Mouse (Mus musculus) frontal cortex, postnatal 14 days (tissue): ENCODE results near the gene Gm11060.

ENCODE experiments used
- DNase-seq, 2 experiments: peaks; one replicate each; pipeline ENCODE4 v3.0.0; 2022; ENCODE audit warnings: low spot score in 2 of 2

Gm11060 gene

DNA sequence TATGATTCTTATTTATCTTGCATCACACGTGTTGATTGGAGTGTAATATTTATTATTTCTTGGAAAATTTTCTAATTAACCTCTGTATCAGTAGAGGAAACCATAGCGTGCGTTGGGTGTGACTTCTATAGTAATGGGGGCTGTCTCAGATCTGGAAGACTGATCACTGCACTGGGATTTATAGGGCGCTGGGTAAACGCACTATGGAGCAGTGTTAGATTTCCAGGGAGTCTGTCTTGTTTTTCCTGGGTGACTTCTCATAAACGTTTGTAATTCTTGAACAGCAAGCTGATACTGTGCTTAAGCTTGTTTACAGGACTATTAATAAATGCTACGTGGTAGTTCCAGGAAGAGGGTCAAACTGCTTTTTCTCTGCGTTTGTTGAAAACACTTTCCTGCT is 25.9 kb downstream of the Gm11060 start:
- DNase-seq: no peak

DNA sequence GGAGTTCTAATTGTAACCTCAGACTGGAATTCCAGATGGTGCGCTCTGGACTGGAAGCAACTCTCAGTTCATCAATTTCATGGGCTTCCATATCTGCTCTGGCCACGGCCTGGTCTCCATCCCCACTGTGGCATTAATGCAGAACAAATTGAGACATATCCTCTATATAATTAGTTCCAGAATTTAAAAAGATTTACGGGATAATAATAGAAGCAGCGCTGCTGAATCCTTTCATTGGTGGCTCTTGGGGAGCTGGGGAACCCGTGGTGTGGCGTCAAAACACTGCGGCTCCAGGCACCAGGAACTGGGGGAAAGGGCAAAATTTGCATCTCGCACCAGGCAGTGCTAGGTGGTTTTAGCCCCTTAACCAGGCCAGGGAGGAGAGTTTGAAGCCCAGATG is 30.4 kb downstream of the Gm11060 start:
- DNase-seq: no peak

DNA sequence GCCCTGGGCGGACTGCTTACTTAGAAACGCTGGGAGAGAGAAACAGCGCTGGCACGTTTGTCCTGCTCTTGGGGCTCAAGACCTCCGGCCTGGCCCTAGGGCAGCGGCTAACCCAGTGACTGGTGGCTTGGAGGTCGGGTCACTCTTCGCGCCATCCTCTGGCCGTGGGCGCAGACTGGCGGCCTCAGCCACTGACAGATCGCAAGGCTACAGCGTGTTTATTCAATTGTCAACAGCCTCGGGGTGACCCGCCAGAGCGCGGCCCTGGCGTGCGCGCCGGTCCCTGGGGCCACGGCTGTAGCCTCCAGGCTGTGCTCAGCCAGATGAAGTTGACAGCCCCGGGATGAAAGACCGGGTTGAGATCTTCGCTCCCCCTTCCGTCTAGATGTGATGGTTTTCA is 31.1 kb downstream of the Gm11060 start:
- no peak for DNase-seq

DNA sequence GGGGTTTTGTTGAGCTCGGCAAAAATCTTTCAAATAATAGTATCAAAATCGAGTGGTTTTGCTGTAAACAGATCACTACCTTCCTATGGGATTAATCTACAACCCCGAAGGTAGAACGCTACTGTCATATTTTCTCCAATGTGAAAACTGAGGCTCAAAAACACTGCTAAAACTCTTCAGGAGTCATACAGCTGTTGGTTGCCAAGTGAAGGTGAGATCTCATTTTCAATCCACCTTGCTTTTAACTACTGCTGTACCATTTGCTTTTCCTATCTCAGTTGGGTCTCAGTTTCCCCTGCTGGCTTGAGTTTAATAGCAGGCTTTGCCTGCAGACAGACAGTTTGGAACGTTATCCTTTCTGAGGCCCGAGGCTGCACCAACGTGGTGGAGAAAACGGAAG is 31.6 kb downstream of the Gm11060 start:
- no peak for DNase-seq

DNA sequence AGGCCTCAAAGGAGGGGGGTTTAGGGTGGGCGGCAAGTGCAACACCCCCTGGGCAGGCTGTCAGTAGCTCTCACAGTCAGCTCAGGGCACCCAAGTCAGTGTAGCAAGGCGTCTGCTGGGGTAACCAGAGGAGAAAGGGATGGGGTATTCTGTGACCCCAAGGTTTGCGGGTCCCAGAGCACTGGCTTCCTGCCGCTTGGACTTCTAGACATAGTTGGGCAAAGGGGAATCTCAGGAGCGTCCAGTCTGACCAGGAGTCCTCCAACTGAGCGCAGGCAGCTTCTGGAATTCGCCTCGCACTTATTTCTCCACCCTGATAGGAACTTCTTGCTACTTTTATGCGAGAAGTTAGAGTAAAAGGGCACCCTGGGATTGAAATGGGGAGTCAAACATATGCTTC is 32.1 kb downstream of the Gm11060 start:
- DNase-seq: no peak

DNA sequence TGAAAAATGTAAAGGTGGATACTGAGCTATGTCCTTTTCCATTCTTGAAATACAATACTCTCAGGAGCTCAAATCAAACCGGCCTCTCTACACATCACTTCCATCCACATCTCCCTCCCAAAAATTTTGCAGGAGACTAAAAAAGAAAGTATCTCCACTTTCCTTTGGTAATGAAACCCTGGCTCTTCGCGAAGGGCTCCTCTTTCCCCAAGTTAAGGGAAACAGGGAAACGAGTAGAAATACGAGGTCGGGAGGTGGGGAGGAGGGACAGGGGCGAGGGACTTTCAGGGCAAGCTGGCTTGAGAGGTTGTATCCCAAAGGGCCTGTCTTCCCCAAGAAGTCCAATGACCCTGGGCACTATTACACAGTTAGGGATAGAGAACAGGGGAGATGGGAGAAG is 32.6 kb downstream of the Gm11060 start:
- DNase-seq: no peak

DNA sequence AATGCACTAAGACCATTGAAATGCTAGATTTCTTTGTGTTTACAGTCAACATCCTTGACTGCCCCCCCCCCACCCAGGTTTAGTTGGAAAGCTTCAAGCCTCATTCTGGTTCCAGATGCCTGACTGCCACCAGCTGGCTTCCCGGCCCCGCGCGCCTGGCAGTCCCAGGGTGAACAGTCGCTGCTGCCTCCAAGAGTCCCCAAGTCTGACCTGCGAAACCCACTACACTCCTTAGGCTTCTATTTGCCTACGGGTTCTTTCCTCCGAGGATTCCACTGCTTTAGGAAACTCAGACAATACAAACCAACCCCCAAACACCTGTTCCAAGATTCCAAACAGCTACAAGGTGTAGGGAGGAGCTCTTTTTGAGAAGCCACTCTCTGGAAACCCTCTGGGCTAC is 33.4 kb downstream of the Gm11060 start:
- no peak for DNase-seq

DNA sequence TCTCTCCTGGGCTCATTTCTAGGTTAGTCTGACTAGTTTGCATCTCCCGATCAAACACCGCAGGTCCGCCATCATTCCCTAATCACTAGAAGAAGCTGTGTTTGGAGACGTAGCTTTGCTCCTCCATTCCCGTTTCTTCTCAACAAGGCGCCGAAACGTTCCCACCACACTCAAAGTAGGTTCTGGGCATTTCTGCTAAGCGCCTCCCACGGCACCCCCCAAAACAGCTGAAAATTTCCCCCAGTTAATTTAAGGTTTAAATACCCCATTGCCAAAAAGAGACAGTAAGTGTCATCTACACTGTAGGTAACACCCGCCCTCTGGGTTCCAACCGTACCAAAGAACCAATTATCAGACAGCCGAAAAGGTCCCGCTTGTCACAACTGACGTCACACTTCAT is 33.8 kb downstream of the Gm11060 start:
- no peak for DNase-seq

DNA sequence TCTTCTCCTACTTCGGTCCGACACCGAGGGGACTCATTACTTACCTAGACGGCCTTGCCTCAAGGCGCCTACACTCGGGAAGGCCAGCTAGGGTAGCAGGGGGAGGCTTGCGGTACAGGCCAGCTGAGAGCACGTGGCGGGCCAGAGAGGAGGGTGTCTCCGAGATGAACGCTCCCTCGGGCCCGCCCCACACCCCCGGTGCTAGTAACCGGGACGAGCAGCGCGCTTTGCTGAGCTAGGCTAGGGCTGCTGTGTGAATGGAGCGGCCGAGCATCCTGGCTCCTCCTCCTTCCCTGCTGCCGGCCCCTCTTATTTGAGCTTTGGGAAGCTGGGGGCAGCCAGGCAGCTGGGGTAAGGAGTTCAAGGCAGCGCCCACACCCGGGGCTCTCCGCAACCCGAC is 34.5 kb downstream of the Gm11060 start, which contains the start of gene Wt1:
Gene Wt1 (plus strand): TSS at position 251 of the 400 bp plus-strand sequence.
- no peak for DNase-seq

DNA sequence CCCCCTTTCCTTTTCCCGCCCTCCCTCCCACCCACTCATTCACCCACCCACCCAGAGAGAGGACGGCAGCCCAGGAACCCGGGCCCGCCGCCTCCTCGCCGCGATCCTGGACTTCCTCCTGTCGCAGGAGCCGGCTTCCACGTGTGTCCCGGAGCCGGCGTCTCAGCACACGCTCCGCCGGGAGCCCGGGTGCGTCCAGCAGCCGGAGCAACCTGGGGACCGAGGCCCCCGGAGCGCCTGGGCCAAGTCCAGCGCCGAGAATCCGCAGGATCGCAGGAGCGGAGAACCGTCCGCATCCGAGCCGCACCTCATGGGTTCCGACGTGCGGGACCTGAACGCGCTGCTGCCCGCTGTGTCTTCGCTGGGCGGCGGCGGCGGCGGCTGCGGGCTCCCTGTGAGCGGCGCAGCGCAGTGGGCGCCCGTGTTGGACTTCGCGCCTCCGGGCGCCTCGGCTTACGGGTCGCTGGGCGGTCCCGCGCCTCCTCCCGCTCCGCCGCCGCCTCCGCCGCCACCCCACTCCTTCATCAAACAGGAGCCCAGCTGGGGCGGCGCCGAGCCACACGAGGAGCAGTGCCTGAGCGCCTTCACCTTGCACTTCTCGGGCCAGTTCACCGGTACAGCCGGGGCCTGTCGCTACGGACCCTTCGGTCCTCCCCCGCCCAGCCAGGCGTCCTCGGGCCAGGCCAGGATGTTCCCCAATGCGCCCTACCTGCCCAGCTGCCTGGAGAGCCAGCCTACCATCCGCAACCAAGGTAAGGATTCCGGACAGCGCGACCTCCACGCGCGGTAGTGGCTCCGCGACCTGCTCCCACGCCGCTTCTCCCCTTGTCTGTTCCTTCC is 35.1 kb downstream of the Gm11060 start:
- no peak for DNase-seq

DNA sequence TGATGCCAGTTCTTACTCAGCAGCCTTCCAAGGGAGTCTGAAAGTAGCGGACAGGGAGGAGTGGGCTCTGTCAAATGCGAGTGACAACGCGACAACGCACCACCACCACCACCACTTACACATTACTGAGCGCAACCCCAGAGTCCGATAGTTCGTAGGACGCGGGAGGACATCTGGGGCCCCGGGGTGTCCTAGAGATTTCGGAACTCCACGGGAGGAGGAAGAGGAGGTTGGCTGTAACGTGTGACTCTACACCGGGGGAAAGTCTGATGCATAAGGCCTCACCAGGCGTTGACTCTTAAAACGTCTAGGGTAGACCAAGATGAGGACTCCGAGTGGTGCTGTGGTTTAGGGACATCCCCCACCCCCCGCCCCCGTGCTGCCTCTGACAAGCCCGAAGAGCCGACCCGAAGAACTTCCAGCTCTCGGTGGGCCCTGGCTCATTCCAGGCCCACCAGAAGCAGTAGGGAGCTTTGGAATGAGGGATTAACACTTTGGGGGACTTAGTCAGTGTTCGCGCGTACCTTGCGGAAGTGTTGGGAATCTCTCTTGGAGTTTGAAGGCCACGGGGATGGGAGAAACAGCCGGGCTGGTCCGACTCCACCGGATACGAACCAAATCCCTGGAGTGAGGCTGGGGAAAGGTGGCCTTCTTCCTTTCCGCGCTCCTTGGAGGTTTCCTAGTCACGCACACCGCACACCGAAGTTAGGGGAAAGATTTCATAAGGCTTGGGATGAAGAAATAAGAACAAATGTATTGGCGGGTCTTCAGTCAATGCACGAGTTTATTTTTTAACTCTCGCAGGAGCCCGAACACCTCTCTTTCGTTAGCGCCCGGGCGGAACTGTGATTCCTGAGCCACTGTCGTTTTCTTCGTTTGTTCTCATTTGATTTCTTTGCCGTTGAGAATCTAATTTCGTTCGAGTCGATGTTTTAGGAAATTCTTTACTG is 36.0 kb downstream of the Gm11060 start:
- DNase-seq: no peak

DNA sequence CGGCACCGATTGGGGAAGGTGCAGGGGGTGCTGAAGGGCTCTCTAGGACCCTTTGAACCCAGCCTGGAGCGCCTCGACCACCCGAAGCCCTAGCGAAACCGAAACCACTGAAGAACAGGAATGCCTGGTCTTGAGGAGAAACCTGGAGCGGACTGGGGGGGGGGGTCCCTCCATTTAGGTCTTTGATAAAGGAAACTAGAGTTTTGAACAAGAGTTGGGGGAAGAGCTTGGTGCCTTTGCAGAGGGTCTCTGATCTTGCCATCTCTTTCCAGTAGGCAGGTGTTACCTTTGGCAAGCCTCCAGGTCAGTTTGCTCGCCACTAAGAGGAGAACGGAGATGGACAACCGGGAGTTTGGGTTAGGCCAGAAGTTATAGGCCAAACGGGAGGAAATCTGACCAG is 36.7 kb downstream of the Gm11060 start:
- DNase-seq: no peak

DNA sequence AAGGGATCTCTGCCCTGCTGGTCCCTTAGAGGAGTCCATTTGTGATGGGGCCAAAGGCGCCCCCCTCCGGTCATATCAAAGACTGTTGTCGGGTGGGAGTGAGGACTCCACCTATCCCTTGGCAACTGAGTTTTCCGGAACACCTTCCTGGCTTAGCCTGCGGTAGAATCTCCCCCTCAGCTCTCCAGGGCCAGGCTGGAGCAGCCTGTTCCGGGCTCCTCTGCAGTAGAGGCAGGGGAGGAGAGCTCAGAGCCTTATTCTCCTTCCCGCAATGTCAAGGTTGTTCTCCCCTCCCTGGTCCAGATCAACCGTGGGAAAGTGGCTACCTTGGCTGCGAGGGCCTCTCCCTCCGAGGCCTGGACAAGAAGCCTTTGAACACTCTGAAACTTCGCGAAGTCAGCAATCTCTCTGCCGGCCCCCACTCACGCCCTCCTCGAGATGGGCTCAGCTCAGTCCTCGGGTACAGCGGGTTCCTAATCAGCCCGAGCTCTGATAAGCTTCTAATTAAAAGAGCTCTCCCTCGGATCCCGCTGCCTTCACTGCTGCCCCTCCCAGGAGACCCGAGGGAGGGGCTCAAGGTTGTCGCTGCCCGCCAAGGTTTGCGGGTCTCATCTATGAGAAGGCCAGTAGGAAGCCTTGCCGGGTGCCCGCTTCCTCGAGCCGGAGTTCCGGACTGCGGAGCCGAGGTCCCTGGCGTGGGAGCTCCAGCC is 38.7 kb downstream of the Gm11060 start:
- DNase-seq: no peak

DNA sequence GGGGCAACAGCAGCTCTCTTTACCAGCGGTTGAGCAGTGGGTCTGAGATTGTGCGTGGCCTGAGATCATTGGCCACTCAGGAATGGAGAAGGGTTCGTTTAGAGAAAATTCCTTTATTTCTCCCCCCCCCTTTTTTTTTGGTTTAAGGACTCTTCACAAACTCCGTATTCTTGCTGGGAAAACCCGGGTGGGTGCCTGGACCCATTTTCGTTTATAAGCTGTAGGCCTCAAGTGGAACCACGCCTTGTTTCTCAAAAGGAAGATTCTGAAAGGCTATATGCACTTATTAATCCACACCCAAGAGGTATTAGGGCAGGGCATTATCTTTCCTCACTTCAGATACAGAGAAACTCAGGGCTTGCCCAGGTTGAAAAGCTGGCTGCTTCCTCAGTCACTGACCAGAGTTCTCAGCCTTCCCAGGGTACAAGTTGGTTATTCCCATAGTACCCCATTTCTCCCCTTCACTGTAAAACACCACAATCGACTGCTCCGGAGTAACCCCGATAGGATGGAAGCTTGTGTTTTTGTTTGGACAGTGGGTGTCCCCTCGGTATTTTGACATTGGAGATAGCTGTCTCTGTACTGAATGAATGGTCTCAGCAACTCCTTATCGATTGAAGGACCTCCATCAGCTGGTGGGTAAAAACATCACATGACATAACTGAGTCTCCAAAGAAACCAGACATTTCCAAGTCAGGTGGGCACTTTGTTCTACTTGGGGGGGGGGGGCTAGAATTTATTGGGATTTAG is 39.4 kb downstream of the Gm11060 start:
- DNase-seq: no peak

DNA sequence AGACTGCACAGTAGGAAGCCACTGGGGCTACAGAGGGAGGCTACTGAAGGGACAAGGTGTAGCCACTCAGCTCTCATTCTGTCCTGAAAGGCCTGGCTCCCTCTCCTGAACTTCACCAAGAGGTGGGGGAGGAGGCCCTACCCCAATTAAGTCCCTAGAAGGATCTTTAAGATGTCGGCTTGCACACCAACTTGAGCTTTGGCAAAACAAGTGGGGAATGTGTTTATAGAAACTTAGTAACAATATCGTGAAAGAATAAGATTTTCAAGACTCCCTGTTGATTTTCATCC is 39.9 kb downstream of the Gm11060 start:
- DNase-seq: no peak

DNA sequence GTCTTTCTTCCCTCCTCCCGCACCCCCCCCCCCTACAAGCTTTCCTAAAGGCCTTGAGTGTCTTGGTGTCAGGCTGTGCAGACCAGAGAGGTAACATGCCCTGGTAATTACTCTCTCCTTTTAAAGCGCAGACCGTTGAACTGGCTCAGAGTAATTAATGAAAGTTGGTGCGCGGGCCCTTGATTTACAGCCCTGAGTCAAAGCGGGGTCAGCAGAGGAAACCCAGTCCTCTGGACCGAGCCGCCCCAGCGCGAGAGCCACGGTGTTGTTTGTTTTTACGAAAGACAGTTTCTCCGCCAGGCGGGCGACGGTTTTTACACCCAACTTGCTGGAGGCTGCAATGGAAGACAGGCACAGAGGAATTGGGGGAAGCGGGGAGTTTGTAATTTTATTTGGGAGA is 40.5 kb downstream of the Gm11060 start:
- no peak for DNase-seq

DNA sequence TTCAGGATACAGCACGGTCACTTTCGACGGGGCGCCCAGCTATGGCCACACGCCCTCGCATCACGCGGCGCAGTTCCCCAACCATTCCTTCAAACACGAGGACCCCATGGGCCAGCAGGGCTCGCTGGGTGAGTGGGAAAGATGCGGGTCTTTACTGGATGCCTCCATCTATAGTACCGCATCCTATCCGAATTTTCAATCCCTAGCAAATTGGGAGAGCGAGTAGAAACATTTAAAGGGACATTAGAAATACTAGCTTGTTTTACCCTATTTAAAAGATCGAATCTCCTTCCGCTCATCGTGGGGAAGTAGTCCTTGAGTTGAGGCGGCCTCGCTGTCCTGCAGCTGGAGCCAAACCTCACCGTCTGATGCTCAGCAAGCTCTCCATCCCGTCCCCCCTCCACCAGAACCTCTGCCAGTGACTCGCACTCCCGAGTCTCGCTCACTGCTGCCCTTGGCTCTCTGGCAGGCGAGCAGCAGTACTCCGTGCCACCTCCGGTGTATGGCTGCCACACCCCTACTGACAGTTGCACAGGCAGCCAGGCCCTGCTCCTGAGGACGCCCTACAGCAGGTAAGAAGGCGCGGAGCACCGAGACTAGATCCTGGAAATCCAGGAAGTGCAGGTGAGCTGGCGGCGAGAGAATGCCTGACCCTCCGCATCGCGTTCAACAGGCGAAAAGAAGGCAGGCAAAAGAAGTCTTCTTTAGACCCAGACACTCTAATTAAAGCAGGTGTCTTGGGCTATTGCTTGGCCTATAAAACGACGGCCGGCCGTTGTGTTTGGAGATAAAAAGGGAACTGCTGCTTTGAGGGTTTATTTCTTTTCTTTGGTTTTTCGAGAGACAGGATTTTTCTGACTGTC is 41.3 kb downstream of the Gm11060 start:
- no peak for DNase-seq

DNA sequence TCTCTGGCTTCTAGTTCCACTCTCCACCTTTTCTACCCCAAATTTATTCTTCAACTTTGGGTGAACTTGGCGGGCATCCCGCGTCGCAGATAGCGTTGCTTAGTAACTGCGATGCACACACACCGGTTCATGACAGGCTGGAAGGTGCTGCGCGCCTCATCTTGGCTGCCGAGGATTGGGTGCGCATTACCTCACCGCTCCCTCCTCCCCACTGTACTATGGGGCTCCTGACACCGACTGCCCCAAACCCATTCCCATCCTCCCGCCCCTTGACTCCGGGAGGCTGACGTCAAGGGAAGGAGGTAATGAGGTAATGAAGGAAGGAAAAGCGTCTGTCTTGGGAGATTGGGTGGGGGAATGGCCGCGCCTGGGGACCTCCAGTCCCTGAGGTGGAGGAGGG is 42.5 kb downstream of the Gm11060 start:
- DNase-seq: no peak

DNA sequence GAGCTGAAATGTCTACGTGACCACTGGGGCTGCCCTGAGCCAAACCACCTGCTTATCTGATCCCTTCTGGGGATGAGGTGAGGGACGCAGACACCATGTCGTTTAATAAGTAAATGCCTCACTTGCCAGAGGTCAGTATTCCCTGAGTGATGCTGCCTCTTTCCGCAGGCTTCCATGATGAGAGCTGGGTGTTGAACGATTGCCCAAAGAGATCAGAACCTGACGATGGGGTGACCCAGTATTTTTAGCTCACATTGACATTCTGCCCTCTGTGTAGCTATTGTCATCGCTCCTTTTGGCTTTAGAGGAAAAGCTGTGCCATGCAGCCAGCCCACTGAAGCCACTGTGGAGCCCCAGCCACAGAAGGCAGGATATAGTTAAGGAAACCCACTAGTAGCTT is 47.7 kb downstream of the Gm11060 start:
- no peak for DNase-seq

DNA sequence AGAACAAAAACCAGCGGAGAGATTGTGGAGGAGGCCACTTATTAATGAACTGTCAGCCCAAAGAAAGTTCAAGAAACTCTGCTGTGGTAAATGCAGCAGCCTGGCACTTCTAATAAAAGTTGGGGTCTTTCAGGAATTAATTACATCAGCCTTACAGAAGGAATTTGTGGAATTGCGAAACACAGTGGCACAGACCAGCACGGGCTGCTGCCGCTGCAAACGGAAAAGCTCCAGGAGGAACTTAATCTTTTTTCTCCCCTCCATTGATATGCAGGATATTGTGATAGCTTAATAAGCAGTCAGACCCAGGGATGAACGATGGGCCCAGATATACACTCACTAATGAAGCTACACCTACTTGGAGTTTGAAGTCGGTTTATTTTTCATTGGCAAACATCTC is 49.6 kb downstream of the Gm11060 start:
- DNase-seq: no peak
